Mouse (Mus musculus) MEL (cell line): ENCODE data around the gene Taf1c. TPM values are rescaled to one million over a fixed set of nuclear protein-coding genes. Genes with fewer than 3 reads are reported as not detected.

Source experiments
- DNase-seq: peaks from one replicate; pipeline ENCODE4 v3.0.0; 2011; ENCODE audit warnings: low read depth, low spot score
- H3K27ac ChIP-seq: 2 replicates; pipeline ENCODE4 v1.5.1; 2012; ENCODE audit warnings: low read depth, mild to moderate bottlenecking, control low read depth, low read length, moderate library complexity; ENCODE audit not compliant: control insufficient read depth
- H3K27me3 ChIP-seq, 2 experiments: fragments of 150-350 bp in 1 of 2; sonication (generic) in 1 of 2; 2 replicates each; pipeline ENCODE4 v1.6.1; 2012; ENCODE audit warnings: low read length in 2 of 2, mild to moderate bottlenecking in 2 of 2, improper control_type of control experiment in 1 of 2, moderate library complexity in 1 of 2; ENCODE audit not compliant: insufficient read depth in 2 of 2, control insufficient read depth in 1 of 2
- H3K36me3 ChIP-seq, 2 experiments: 2 replicates each; pipeline ENCODE4 v1.6.1; 2012 to 2014; ENCODE audit warnings: low read length in 2 of 2, improper control_type of control experiment in 1 of 2, inconsistent platforms in 1 of 2, mild to moderate bottlenecking in 1 of 2; ENCODE audit not compliant: insufficient read depth in 2 of 2, control insufficient read depth in 1 of 2
- H3K4me1 ChIP-seq, 2 experiments: fragments of 150-350 bp in 1 of 2; sonication (generic) in 1 of 2; 2 replicates each; pipeline ENCODE4 v1.6.1; 2012; ENCODE audit warnings: low read length in 2 of 2, improper control_type of control experiment in 1 of 2, mild to moderate bottlenecking in 1 of 2; ENCODE audit not compliant: insufficient read depth in 2 of 2, control insufficient read depth in 1 of 2
- H3K4me3 ChIP-seq, 2 experiments: fragments of 150-350 bp in 1 of 2; sonication (generic) in 1 of 2; 2 replicates each; pipeline ENCODE4 v1.5.1; 2012; ENCODE audit warnings: low read depth in 2 of 2, low read length in 2 of 2, mild to moderate bottlenecking in 2 of 2, moderate library complexity in 2 of 2, control low read depth in 1 of 2, improper control_type of control experiment in 1 of 2; ENCODE audit not compliant: control insufficient read depth in 1 of 2, insufficient read depth in 1 of 2
- H3K79me2 ChIP-seq: 2 replicates; pipeline ENCODE4 v1.6.1; 2012; ENCODE audit warnings: mild to moderate bottlenecking, low read length, moderate library complexity; ENCODE audit not compliant: control insufficient read depth, poor library complexity, insufficient read depth
- H3K9ac ChIP-seq: 2 replicates; pipeline ENCODE4 v1.6.1; 2012; ENCODE audit warnings: low read depth, mild to moderate bottlenecking, control low read depth, low read length, moderate library complexity; ENCODE audit not compliant: control insufficient read depth, poor library complexity, severe bottlenecking
- H3K9me3 ChIP-seq: fragments of 150-350 bp; sonication (generic); replicated peaks from 2 replicates; pipeline ENCODE4 v1.6.1; 2012; ENCODE audit warnings: mild to moderate bottlenecking, low read length, improper control_type of control experiment, moderate library complexity; ENCODE audit not compliant: insufficient read depth
- BHLHE40 ChIP-seq: IDR thresholded peaks from 2 replicates; pipeline ENCODE4 v1.6.1; 2012; ENCODE audit warnings: low read depth, mild to moderate bottlenecking, inconsistent platforms, low read length, improper control_type of control experiment, borderline replicate concordance
- E2F4 ChIP-seq: IDR thresholded peaks from 2 replicates; pipeline ENCODE4 v1.6.1; 2011; ENCODE audit warnings: low read depth, low read length, improper control_type of control experiment, borderline replicate concordance
- EP300 ChIP-seq, 2 experiments: IDR thresholded peaks; 2 replicates each; pipeline ENCODE4 v1.6.1; 2011; ENCODE audit warnings: improper control_type of control experiment in 2 of 2, low read length in 2 of 2, low read depth in 1 of 2, mild to moderate bottlenecking in 1 of 2
- ETS1 ChIP-seq: IDR thresholded peaks from 2 replicates; pipeline ENCODE4 v1.6.1; 2012; ENCODE audit warnings: low read depth, mild to moderate bottlenecking, inconsistent platforms, low read length, improper control_type of control experiment, moderate library complexity
- GATA1 ChIP-seq: IDR thresholded peaks from 2 replicates; pipeline ENCODE4 v1.6.1; 2011; ENCODE audit warnings: low read depth, low read length, improper control_type of control experiment
- MAFK ChIP-seq: IDR thresholded peaks from 2 replicates; pipeline ENCODE4 v1.6.1; 2011; ENCODE audit warnings: low read depth, mild to moderate bottlenecking, low read length, improper control_type of control experiment, borderline replicate concordance
- MAX ChIP-seq: IDR thresholded peaks from 2 replicates; pipeline ENCODE4 v1.6.1; 2011; ENCODE audit warnings: low read length, improper control_type of control experiment
- MAZ ChIP-seq: IDR thresholded peaks from 2 replicates; pipeline ENCODE4 v1.6.1; 2012; ENCODE audit warnings: low read depth, mild to moderate bottlenecking, inconsistent platforms, low read length, improper control_type of control experiment
- MYC ChIP-seq: IDR thresholded peaks from 2 replicates; pipeline ENCODE4 v1.6.1; 2011; ENCODE audit warnings: low read depth, mild to moderate bottlenecking, low read length, improper control_type of control experiment, moderate library complexity
- NRF1 ChIP-seq: IDR thresholded peaks from 2 replicates; pipeline ENCODE4 v1.6.1; 2014; ENCODE audit warnings: low read depth, mild to moderate bottlenecking, inconsistent platforms, low read length, improper control_type of control experiment, moderate library complexity; ENCODE audit not compliant: poor library complexity, insufficient read depth, severe bottlenecking
- POLR2A ChIP-seq, 2 experiments: IDR thresholded peaks; 2 replicates each; pipeline ENCODE4 v1.6.1; 2011 to 2012; ENCODE audit warnings: low read length in 2 of 2, mild to moderate bottlenecking in 2 of 2, control low read depth in 1 of 2, improper control_type of control experiment in 1 of 2, low read depth in 1 of 2, moderate library complexity in 1 of 2; ENCODE audit not compliant: control insufficient read depth in 1 of 2, insufficient read depth in 1 of 2, poor library complexity in 1 of 2
- USF1 ChIP-seq: IDR thresholded peaks from 2 replicates; pipeline ENCODE4 v1.6.1; 2014; ENCODE audit warnings: low read depth, mild to moderate bottlenecking, inconsistent platforms, low read length, improper control_type of control experiment, moderate library complexity
- USF2 ChIP-seq, 2 experiments: IDR thresholded peaks; 2 replicates each; pipeline ENCODE4 v1.6.1; 2011 to 2012; ENCODE audit warnings: improper control_type of control experiment in 2 of 2, low read length in 2 of 2, borderline replicate concordance in 1 of 2, inconsistent platforms in 1 of 2, low read depth in 1 of 2, mild to moderate bottlenecking in 1 of 2; ENCODE audit not compliant: insufficient read depth in 1 of 2
- ZC3H11A ChIP-seq: IDR thresholded peaks from 2 replicates; pipeline ENCODE4 v1.6.1; 2012; ENCODE audit warnings: low read depth, mild to moderate bottlenecking, inconsistent platforms, low read length, improper control_type of control experiment
- ZMIZ1 ChIP-seq: IDR thresholded peaks from 2 replicates; pipeline ENCODE4 v1.6.1; 2012; ENCODE audit warnings: low read depth, mild to moderate bottlenecking, inconsistent platforms, low read length, improper control_type of control experiment, moderate library complexity
- polyA plus RNA-seq, 2 experiments: library from polyadenylated mRNA; stranded (reverse) in 1 of 2; unstranded in 1 of 2; fragments of >175 nt in 1 of 2; fragments of >200 nt in 1 of 2; gene quantifications; 2 replicates each; pipeline versions ENCODE4 v1.2.1 to v1.2.4; 2012; ENCODE audit warnings: low replicate concordance in 2 of 2, low read depth in 1 of 2; ENCODE audit not compliant: insufficient read length in 2 of 2, insufficient read depth in 1 of 2, missing spikeins in 1 of 2
- total RNA-seq: library from RNA; depleted of rRNA; stranded (reverse); fragments of 300-350 nt; gene quantifications from 2 replicates; pipeline ENCODE4 v1.2.3, GENCODE M21; 2012

Gene Taf1c
- total and polyA plus RNA-seq, 3 experiments: 28.8 to 32.0 TPM; not detected in 1

DNA sequence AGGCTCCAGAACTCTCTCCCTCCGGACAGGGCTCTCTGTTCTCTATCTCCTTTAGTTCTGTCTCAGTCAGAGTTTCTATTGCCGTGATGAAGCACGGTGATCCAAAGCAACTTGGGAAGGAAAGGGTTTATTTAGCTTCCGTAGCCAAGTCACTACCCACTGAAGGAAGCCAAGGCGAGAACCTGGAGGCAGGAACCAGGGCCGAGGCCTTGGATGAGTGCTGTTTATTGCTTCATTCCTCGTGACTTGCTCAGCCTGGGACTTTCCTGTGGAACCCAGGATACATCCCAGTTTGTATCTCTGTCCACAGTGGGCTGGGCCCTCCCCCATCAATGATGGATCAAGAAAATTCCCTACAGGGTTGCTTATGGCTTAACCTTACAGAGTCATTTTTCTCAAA lies 31.7 kb upstream of the Taf1c start:
- no peaks in the 10 kb centered on the region for H3K79me2 ChIP-seq
- H3K9me3 ChIP-seq: no peaks in the 10 kb centered on the region
- no peak overlapping the region for H3K27ac ChIP-seq
- H3K27me3 ChIP-seq: peaks cover 0 to 2% of the 10 kb centered on the region in 2 experiments; a peak in 2 of 4 replicates
- H3K9ac ChIP-seq: no peak overlapping the region
- no peak for DNase-seq
- no peak for TF ChIP-seq MYC
- no peak for TF ChIP-seq GATA1
- TF ChIP-seq USF1: no peak
- TF ChIP-seq EP300 (IDR thresholded peaks at IDR 0.05; ENCODE audit: low read depth in 1 of 2, low read length in 2 of 2): no peak
- TF ChIP-seq USF2 (IDR thresholded peaks at IDR 0.05; ENCODE audit: borderline replicate concordance in 1 of 2, insufficient read depth in 1 of 2, low read depth in 1 of 2, low read length in 2 of 2): no peak
- H3K4me3 ChIP-seq: no peak overlapping the region
- no peaks in the 10 kb centered on the region for H3K36me3 ChIP-seq
- H3K4me1 ChIP-seq: no peaks in the 10 kb centered on the region

DNA sequence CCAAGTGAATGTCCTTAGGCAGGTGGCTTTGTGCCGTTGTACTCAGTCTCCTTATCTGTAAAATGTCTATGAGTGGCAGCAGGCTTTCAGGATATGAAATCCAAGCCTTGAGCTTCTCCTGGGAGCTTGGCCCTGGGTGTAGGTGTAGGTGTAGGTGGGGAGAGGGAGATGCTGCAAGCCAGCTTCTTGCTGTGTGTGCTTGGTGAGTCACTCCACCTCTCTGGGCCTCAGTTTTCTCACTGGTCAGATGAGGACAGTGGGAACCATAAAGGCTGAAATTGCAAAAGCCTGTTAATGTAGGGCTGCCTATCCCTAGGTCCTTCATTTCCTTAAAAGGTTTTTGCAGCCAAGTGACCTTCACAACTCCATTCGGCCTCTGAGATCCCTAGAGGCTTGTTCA lies 30.9 kb upstream of the Taf1c start:
- H3K4me3 ChIP-seq: no peak overlapping the region
- H3K27me3 ChIP-seq: peaks cover 0 to 2% of the 10 kb centered on the region in 2 experiments; a peak in 2 of 4 replicates
- no peaks in the 10 kb centered on the region for H3K9me3 ChIP-seq
- H3K9ac ChIP-seq: no peak overlapping the region
- no peaks in the 10 kb centered on the region for H3K79me2 ChIP-seq
- TF ChIP-seq POLR2A (IDR thresholded peaks at IDR 0.05; ENCODE audit: control insufficient read depth in 1 of 2, insufficient read depth in 1 of 2, low read depth in 1 of 2, low read length in 2 of 2, poor library complexity in 1 of 2) (no peak), MAX (no peak), USF2 (IDR thresholded peaks at IDR 0.05; ENCODE audit: borderline replicate concordance in 1 of 2, insufficient read depth in 1 of 2, low read depth in 1 of 2, low read length in 2 of 2) (no peak)
- no peaks in the 10 kb centered on the region for H3K4me1 ChIP-seq
- no peak overlapping the region for H3K27ac ChIP-seq
- no peaks in the 10 kb centered on the region for H3K36me3 ChIP-seq
- no peak for DNase-seq

GRCm38 (mm10) chr8:119635378-119635777 lies 30.4 kb upstream of the Taf1c start, which contains the start of gene Kcng4:
Gene Kcng4, minus strand, starts transcription at chr8:119635680.
- H3K27ac ChIP-seq: no peak within 1 kb of the TSS
- TF ChIP-seq NRF1: no peak
- TF ChIP-seq E2F4: no peak
- no peak for TF ChIP-seq ETS1
- no peak for TF ChIP-seq MAZ
- TF ChIP-seq ZC3H11A: no peak
- no peak for TF ChIP-seq USF1
- TF ChIP-seq MAFK: no peak
- TF ChIP-seq BHLHE40: no peak
- no peak for TF ChIP-seq ZMIZ1
- no peak within 1 kb of the TSS for H3K4me3 ChIP-seq
- no peak for DNase-seq
- H3K79me2 ChIP-seq: no peaks in the 10 kb centered on the region
- H3K27me3 ChIP-seq: peaks cover 0 to 2% of the 10 kb centered on the region in 2 experiments; a peak in 2 of 4 replicates
- no peaks in the 10 kb centered on the region for H3K4me1 ChIP-seq
- no peak within 1 kb of the TSS for H3K9ac ChIP-seq
- no peaks in the 10 kb centered on the region for H3K36me3 ChIP-seq
- no peaks in the 10 kb centered on the region for H3K9me3 ChIP-seq
